Mouse (Mus musculus) neural tube, embryonic 14.5 days (tissue): ENCODE results near the gene Ciz1. TPM values are rescaled to one million over a fixed set of nuclear protein-coding genes. Genes with fewer than 3 reads are reported as not detected.
A peak's percentile ranks its signal among the peaks of the same experiment; 100 is the strongest.

Experiments
- ATAC-seq: fragments of 200-750 bp; cut with Nextera tagmentation; 2 replicates; pipeline ENCODE4 v1.8.0; 2017; ENCODE audit warnings: low read depth, mild to moderate bottlenecking, moderate TSS enrichment, moderate library complexity
- H3K27ac ChIP-seq: fragments of 300-500 bp; sonication (generic); 2 replicates; pipeline ENCODE4 v1.5.1; 2014; ENCODE audit warnings: low read depth, mild to moderate bottlenecking, control low read depth, low read length, moderate library complexity, mixed read lengths
- H3K27me3 ChIP-seq: fragments of 300-500 bp; sonication (generic); 2 replicates; pipeline ENCODE4 v1.6.1; 2014; ENCODE audit warnings: low read length; ENCODE audit not compliant: control insufficient read depth, insufficient read depth
- H3K36me3 ChIP-seq: fragments of 300-500 bp; sonication (generic); 2 replicates; pipeline ENCODE4 v1.6.1; 2014; ENCODE audit warnings: low read length, mixed read lengths; ENCODE audit not compliant: control insufficient read depth, insufficient read depth
- H3K4me1 ChIP-seq: fragments of 300-500 bp; sonication (generic); 2 replicates; pipeline ENCODE4 v1.6.1; 2014; ENCODE audit warnings: low read length; ENCODE audit not compliant: control insufficient read depth, insufficient read depth
- H3K4me2 ChIP-seq: fragments of 300-500 bp; sonication (generic); 2 replicates; pipeline ENCODE4 v1.6.1; 2014; ENCODE audit warnings: mild to moderate bottlenecking, low read depth, low read length, control low read depth
- H3K4me3 ChIP-seq: fragments of 300-500 bp; sonication (generic); 2 replicates; pipeline ENCODE4 v1.5.1; 2014; ENCODE audit warnings: low read depth, low read length, control low read depth, mixed read lengths
- H3K9ac ChIP-seq: fragments of 300-500 bp; sonication (generic); replicated peaks from 2 replicates; pipeline ENCODE4 v1.6.1; 2014; ENCODE audit warnings: low read depth, mild to moderate bottlenecking, control low read depth, low read length, mixed read lengths
- H3K9me3 ChIP-seq: fragments of 300-500 bp; sonication (generic); 2 replicates; pipeline ENCODE4 v1.6.1; 2016; ENCODE audit warnings: low read length; ENCODE audit not compliant: control insufficient read depth
- whole genome bisulfite sequencing: fragments of 180-500 bp; shearing (Covaris S2); extraction: QIAGEN DNeasy Blood & Tissue Kit; methylation state at CpG from one replicate; pipeline ENCODE4 v1.1.7; 2014; 5-methylcytosine and 5-hydroxymethylcytosine counted together
- polyA plus RNA-seq: library from polyadenylated mRNA; unstranded; fragments of >200 nt; fragmentation: Nextera tagmentation; extraction: Ambion mirVana; gene quantifications from 2 replicates; pipeline ENCODE4 v1.2.1, GENCODE M21; 2014

Gene Ciz1
- polyA plus RNA-seq, 1 experiment from 2014 or later = 47.7 TPM

GRCm38 (mm10) chr2:32380001-32380500 lies 27.9 kb downstream of the Ciz1 start:
- no peak for ATAC-seq
- WGBS = 89% methylated on average over 7 of the region's 7 CpGs
- peaks cover 11% of the 10 kb centered on the region for H3K4me1 ChIP-seq
- no peaks in the 10 kb centered on the region for H3K9me3 ChIP-seq
- no peak overlapping the region for H3K27ac ChIP-seq
- no peak overlapping the region for H3K4me2 ChIP-seq
- no peaks in the 10 kb centered on the region; the same call in 1 of the 2 replicates for H3K27me3 ChIP-seq
- peaks cover 45% of the 10 kb centered on the region for H3K36me3 ChIP-seq
- H3K9ac ChIP-seq = no peak overlapping the region
- no peak overlapping the region for H3K4me3 ChIP-seq

- Histone ChIP-seq H3K27me3 (no peaks in the 10 kb centered on the region; the same call in 1 of the 2 replicates), H3K9ac (peak overlapping the region; percentile 65), H3K4me2 (peak overlapping the region; percentile 89), H3K36me3 (peaks cover 34% of the 10 kb centered on the region), H3K4me3 (peak overlapping the region; percentile 60), H3K9me3 (no peaks in the 10 kb centered on the region), H3K27ac (no peak overlapping the region), H3K4me1 (peaks cover 11% of the 10 kb centered on the region)
- under 1% methylated on average over 27 of the region's 27 CpGs for WGBS
- ATAC-seq = peak; percentile 66
Observed at GRCm38 (mm10) chr2:32381141-32381774, 29.1 kb downstream of the Ciz1 start.

GRCm38 (mm10) chr2:32381775-32382223 lies 29.7 kb downstream of the Ciz1 start, which contains the start of gene 1110008P14Rik:
1110008P14Rik (minus strand) TSS chr2:32381938.
- Histone ChIP-seq H3K9ac (peak within 1 kb of the TSS; percentile 65), H3K4me3 (peak within 1 kb of the TSS; percentile 60), H3K36me3 (peaks cover 29% of the 10 kb centered on the region), H3K4me1 (peaks cover 11% of the 10 kb centered on the region), H3K4me2 (peak within 1 kb of the TSS; percentile 89), H3K27ac (peak within 1 kb of the TSS; percentile 46), H3K27me3 (no peaks in the 10 kb centered on the region; the same call in 1 of the 2 replicates), H3K9me3 (no peaks in the 10 kb centered on the region)
- peak; percentile 87 for ATAC-seq
- WGBS = 0% methylated on average over 30 of the region's 47 CpGs

- 78% methylated on average over 2 of the region's 2 CpGs for WGBS
- ATAC-seq = no peak
- Histone ChIP-seq H3K9me3 (no peaks in the 10 kb centered on the region), H3K4me3 (no peak overlapping the region), H3K4me1 (peaks cover 11% of the 10 kb centered on the region), H3K27ac (no peak overlapping the region), H3K27me3 (no peaks in the 10 kb centered on the region; the same call in 1 of the 2 replicates), H3K4me2 (no peak overlapping the region), H3K36me3 (peaks cover 20% of the 10 kb centered on the region), H3K9ac (no peak overlapping the region)
Observed at GRCm38 (mm10) chr2:32382689-32383088, 30.6 kb downstream of the Ciz1 start.

- WGBS = 63% methylated on average over 5 of the region's 5 CpGs
- Histone ChIP-seq H3K4me1 (no peaks in the 10 kb centered on the region), H3K4me2 (no peak within 1 kb of the TSS), H3K4me3 (no peak within 1 kb of the TSS), H3K27me3 (no peaks in the 10 kb centered on the region), H3K9me3 (no peaks in the 10 kb centered on the region), H3K36me3 (no peaks in the 10 kb centered on the region), H3K27ac (no peak within 1 kb of the TSS), H3K9ac (no peak within 1 kb of the TSS)
- no peak for ATAC-seq
Observed at GRCm38 (mm10) chr2:32387706-32388490, 35.8 kb downstream of the Ciz1 start, which contains the start of gene Lcn2. Lcn2 (minus strand) TSS chr2:32388252.

DNA sequence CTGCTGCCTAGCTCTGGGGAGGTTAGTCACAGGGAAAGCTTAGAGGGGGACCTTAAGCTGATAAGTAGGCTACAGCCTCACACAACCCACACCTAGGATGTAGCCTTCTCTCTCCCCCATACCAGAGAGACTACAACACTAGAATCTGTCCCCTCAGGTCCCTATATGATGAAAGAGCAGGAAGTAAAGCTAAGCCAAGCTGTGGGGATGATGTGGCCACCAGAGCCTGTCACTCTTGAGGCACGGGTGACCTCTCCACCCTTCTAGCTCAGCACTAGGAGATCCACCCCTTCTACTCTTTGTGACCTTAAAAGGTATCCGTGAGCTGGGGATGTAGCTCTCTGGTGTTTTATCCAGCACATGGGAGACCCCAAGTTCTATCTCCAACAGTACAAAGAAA lies 37.0 kb downstream of the Ciz1 start:
- Histone ChIP-seq H3K27me3 (no peaks in the 10 kb centered on the region), H3K4me2 (no peak overlapping the region), H3K4me1 (no peaks in the 10 kb centered on the region), H3K36me3 (no peaks in the 10 kb centered on the region), H3K9ac (no peak overlapping the region), H3K4me3 (no peak overlapping the region), H3K9me3 (no peaks in the 10 kb centered on the region), H3K27ac (no peak overlapping the region)
- WGBS = 72% methylated on average over 2 of the region's 2 CpGs
- ATAC-seq = no peak

DNA sequence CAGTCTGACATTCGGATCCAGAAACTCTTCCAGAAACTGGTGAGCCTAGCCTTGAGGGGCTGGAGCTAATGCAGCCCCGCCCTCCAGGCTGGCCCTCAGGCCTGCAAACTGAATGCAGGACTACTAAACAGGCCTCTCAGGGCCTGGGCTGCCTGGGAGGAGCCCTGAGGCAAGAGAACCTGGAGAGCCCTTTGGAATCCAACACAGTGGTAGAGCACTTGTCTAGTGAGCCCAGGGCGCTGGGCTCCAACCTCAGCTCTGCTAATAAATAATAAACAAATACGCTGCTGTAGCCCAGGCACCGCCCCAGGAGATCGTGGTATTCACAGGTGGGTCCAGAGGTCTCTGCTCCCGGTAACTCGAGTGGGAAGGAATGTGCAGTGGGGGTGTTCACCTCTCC lies 38.7 kb downstream of the Ciz1 start:
- 75% methylated on average over 8 of the region's 8 CpGs for WGBS
- H3K27me3 ChIP-seq = no peaks in the 10 kb centered on the region
- H3K4me3 ChIP-seq = no peak overlapping the region

DNA sequence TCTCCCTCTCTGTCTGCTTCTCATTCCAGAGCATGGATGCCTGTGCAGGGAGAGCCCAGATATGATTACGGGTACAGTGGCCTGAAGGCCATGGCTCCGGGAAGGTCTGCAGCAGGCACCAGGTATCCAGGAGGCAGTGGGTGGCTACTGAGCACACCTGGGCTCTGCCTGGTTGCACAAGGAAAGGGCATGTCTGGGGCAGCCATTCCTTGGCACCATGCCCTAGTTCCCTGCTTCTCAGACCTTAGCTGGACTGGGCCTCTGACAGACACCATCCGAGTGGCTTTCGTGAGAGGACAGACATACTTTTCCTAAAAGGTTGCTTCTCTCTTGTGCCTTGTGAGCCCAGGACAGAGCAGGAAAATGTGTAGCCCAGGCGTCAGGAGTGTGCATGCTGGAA lies 39.9 kb downstream of the Ciz1 start:
- Histone ChIP-seq H3K27ac (no peak overlapping the region), H3K36me3 (no peaks in the 10 kb centered on the region), H3K4me2 (no peak overlapping the region), H3K9me3 (no peaks in the 10 kb centered on the region), H3K4me1 (peaks cover 9% of the 10 kb centered on the region), H3K27me3 (no peaks in the 10 kb centered on the region), H3K4me3 (no peak overlapping the region), H3K9ac (no peak overlapping the region)
- 86% methylated on average over 5 of the region's 5 CpGs for WGBS
- ATAC-seq = no peak

More for the DNA sequence above, 38.7 kb downstream of the Ciz1 start:
- Histone ChIP-seq H3K9ac (no peak overlapping the region), H3K27ac (no peak overlapping the region), H3K36me3 (no peaks in the 10 kb centered on the region), H3K9me3 (no peaks in the 10 kb centered on the region), H3K4me1 (0 out of 2 replicates have a peak, but pooled peaks cover 4% of the 10 kb centered on the region), H3K4me2 (no peak overlapping the region)
- no peak for ATAC-seq

DNA sequence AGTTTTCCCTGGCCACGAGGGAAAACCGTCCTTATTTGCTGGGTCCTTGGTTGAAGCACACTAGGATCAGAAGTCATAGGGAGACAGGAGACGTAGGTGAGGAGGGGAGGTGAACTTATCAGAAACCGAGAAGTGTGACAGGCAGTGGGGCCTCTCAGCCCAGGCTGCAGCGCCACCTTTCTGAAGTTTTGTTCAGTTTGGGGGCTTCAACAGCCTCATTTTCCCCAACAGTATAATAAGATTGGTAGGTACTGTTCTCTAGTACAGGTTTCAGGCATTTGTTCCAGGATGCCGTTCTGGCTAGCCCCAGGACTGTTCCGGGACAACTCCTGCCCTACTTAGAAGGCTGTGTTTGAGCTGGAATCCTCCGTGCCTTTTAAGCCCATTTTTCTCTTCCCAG lies 42.8 kb downstream of the Ciz1 start:
- Histone ChIP-seq H3K9me3 (no peaks in the 10 kb centered on the region), H3K27ac (peak overlapping the region; percentile 75), H3K4me1 (peaks cover 13% of the 10 kb centered on the region), H3K4me2 (peak overlapping the region; percentile 72), H3K36me3 (peaks cover 3% of the 10 kb centered on the region; the same call in 1 of the 2 replicates), H3K9ac (peak overlapping the region; percentile 86), H3K27me3 (no peaks in the 10 kb centered on the region), H3K4me3 (peak overlapping the region; percentile 94)
- no peak for ATAC-seq
- 6% methylated on average over 8 of the region's 8 CpGs for WGBS
